Mouse (Mus musculus) heart, embryonic 16.5 days (tissue): ENCODE results near the gene Crybb1. TPM values are rescaled to one million over a fixed set of nuclear protein-coding genes. Genes with fewer than 3 reads are reported as not detected.

Experiments
- ATAC-seq: fragments of 200-750 bp; cut with Nextera tagmentation; replicated peaks from 2 replicates; pipeline ENCODE4 v1.8.0; 2017; ENCODE audit warnings: moderate number of reproducible peaks; ENCODE audit not compliant: insufficient read depth, low FRiP score; ENCODE audit errors: extremely low read depth
- H3K27ac ChIP-seq: fragments of 300-500 bp; sonication (generic); 2 replicates; pipeline ENCODE4 v1.5.1; 2014; ENCODE audit warnings: mild to moderate bottlenecking, low read length, control low read depth, moderate library complexity
- H3K27me3 ChIP-seq: fragments of 300-500 bp; sonication (generic); 2 replicates; pipeline ENCODE4 v1.6.1; 2014; ENCODE audit warnings: low read length, mixed read lengths; ENCODE audit not compliant: control insufficient read depth, insufficient read depth
- H3K36me3 ChIP-seq: fragments of 300-500 bp; sonication (generic); 2 replicates; pipeline ENCODE4 v1.6.1; 2014; ENCODE audit not compliant: control insufficient read depth, insufficient read depth
- H3K4me1 ChIP-seq: fragments of 300-500 bp; sonication (generic); 2 replicates; pipeline ENCODE4 v1.6.1; 2014; ENCODE audit warnings: low read length, mixed read lengths; ENCODE audit not compliant: control insufficient read depth, insufficient read depth
- H3K4me2 ChIP-seq: fragments of 300-500 bp; sonication (generic); 2 replicates; pipeline ENCODE4 v1.6.1; 2014; ENCODE audit warnings: low read depth, mild to moderate bottlenecking, control low read depth, low read length
- H3K4me3 ChIP-seq: fragments of 300-500 bp; sonication (generic); 2 replicates; pipeline ENCODE4 v1.5.1; 2014; ENCODE audit warnings: mild to moderate bottlenecking, control low read depth, low read length
- H3K9ac ChIP-seq: fragments of 300-500 bp; sonication (generic); 2 replicates; pipeline ENCODE4 v1.6.1; 2014; ENCODE audit warnings: low read length, control low read depth
- H3K9me3 ChIP-seq: fragments of 300-500 bp; sonication (generic); replicated peaks from 2 replicates; pipeline ENCODE4 v1.6.1; 2016; ENCODE audit warnings: low read length; ENCODE audit not compliant: control insufficient read depth
- WGBS: fragments of 180-500 bp; shearing (Covaris S2); extraction: QIAGEN DNeasy Blood & Tissue Kit; methylation state at CpG from one replicate; pipeline ENCODE4 v1.1.7; 2014; 5-methylcytosine and 5-hydroxymethylcytosine counted together
- polyA plus RNA-seq: library from polyadenylated mRNA; unstranded; fragments of >200 nt; fragmentation: Nextera tagmentation; extraction: Ambion mirVana; gene quantifications from 2 replicates; pipeline ENCODE4 v1.2.1, GENCODE M21; 2015

Crybb1 gene
- polyA plus RNA-seq, 1 experiment from 2014 or later = 1.5 TPM

GRCm38 (mm10) chr5:112254282-112254806, 1.3 kb upstream of the Crybb1 start:
- 39% methylated on average over 7 of the region's 7 CpGs for WGBS
- peak; percentile 64 for ATAC-seq
- Histone ChIP-seq H3K27me3 (no peaks in the 10 kb centered on the region; the same call in 1 of the 2 replicates), H3K9ac (no peak overlapping the region), H3K4me3 (no peak overlapping the region), H3K36me3 (no peaks in the 10 kb centered on the region), H3K27ac (peak overlapping the region; percentile 74), H3K9me3 (no peaks in the 10 kb centered on the region), H3K4me1 (peaks cover 29% of the 10 kb centered on the region), H3K4me2 (no peak overlapping the region)

DNA sequence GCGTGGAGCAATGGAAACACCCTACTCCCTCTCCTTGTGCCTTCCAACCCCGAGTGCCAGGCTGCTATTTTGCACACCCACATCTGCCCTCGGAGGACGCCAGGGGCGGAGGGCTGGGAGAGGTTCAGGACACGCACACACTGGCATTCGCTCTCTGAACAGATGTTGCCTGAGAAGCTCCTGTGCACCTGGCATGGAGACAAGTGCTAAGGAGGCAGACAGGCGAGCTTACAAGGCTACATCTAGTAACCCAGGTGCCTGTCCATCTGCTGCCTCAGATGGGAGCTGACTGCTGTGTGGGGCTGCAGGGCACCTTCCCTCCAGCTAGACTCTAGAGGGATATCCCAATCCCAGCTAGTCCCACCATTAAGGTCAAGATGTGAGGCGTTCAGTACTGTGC, 842 bp downstream of the Crybb1 start:
- no peaks in the 10 kb centered on the region for H3K9me3 ChIP-seq
- 75% methylated on average over 9 of the region's 9 CpGs for WGBS
- no peak overlapping the region for H3K27ac ChIP-seq
- no peak overlapping the region for H3K9ac ChIP-seq
- H3K4me3 ChIP-seq = no peak overlapping the region
- no peaks in the 10 kb centered on the region for H3K36me3 ChIP-seq
- ATAC-seq = no peak
- no peaks in the 10 kb centered on the region; the same call in 1 of the 2 replicates for H3K27me3 ChIP-seq
- peaks cover 29% of the 10 kb centered on the region for H3K4me1 ChIP-seq
- H3K4me2 ChIP-seq = no peak overlapping the region

DNA sequence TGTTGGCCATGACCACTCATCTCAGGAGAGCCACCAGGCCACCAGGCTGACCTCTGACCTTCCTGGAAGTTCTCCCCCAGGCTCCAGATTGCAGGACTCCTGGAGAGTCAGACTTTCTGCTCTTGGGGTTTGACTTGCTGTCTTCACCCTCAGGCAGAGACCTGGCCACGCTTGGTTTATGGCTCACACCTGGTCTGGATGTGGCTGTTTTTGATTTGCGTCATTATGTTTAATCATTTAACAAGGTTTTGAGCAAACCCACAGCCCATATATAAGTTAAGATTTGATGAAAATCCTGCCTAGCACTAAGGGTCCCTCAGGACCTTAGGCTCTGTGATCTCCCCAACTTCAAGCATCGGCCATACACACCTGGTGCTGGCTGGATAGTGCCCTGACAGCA, 2.3 kb downstream of the Crybb1 start:
- H3K4me2 ChIP-seq = no peak overlapping the region
- H3K4me3 ChIP-seq = no peak overlapping the region
- H3K4me1 ChIP-seq = peaks cover 20% of the 10 kb centered on the region
- H3K27ac ChIP-seq = no peak overlapping the region
- no peaks in the 10 kb centered on the region for H3K9me3 ChIP-seq
- H3K27me3 ChIP-seq = no peaks in the 10 kb centered on the region; the same call in 1 of the 2 replicates
- H3K9ac ChIP-seq = no peak overlapping the region
- H3K36me3 ChIP-seq = no peaks in the 10 kb centered on the region
- WGBS = 76% methylated on average over 3 of the region's 3 CpGs
- no peak for ATAC-seq

DNA sequence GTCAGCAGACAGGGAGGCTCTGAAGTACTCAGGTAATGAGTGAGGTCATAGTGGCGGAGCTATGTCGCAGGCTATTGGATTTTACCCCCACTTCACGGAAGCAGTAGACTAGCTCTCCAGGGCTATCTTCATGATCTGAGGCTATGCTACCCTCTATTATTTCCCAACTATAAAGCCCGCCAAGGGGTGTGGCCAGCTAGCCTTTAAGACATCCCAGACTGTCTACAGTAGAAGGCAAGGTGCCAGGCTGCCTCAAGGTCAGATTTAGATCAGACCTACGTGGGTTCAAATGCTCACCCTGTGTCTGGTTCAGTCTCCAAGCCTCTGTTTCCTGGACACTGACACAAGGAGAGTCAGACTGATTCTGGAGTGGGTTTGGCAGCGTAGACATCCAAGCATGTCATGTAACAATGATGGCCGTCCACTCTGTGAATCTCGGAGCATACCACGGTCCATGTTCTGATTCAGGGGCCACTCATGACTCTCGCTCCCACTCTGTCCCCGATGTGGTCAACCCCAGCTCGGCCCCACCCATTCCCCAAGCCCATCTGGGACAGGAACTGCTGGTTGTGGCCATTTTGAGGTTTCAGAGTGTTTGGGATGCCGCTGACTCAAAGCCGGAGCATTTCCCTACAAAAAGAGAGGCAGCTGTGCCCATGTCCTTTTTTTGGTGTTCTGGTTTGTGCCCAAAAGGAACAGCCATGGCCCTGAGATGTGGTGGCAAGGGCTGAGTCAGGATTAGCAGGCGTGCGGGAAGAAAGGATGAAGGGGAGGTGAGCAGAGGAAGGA, 4.4 kb downstream of the Crybb1 start:
- no peaks in the 10 kb centered on the region for H3K36me3 ChIP-seq
- no peak for ATAC-seq
- no peaks in the 10 kb centered on the region for H3K9me3 ChIP-seq
- no peak overlapping the region for H3K4me3 ChIP-seq
- no peaks in the 10 kb centered on the region; the same call in 1 of the 2 replicates for H3K27me3 ChIP-seq
- H3K27ac ChIP-seq = no peak overlapping the region
- no peak overlapping the region for H3K4me2 ChIP-seq
- 80% methylated on average over 16 of the region's 16 CpGs for WGBS
- H3K9ac ChIP-seq = no peak overlapping the region
- H3K4me1 ChIP-seq = peaks cover 7% of the 10 kb centered on the region

DNA sequence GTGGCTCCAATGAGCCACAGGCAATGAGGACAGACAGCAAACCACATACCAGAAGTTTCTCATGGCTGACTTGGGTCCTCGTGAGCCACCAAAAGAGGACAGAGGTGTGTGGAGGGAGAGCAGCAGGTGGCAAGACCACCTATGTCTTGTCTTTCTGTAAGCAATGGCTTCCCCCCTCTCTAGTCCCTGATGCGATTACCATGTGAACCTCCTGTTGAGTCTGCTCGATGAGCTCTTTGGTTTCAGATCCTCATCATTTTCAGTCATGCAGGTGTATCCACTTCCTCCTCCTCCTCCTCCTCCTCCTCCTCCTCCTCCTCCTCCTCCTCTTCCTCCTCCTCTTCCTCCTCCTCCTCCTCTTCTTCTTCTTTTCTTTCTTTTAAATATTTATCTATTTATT, 5.2 kb downstream of the Crybb1 start:
- WGBS = 72% methylated on average over 3 of the region's 3 CpGs
- H3K9ac ChIP-seq = no peak overlapping the region
- H3K27ac ChIP-seq = no peak overlapping the region
- no peak for ATAC-seq
- no peaks in the 10 kb centered on the region; the same call in 1 of the 2 replicates for H3K27me3 ChIP-seq
- no peak overlapping the region for H3K4me3 ChIP-seq
- no peaks in the 10 kb centered on the region for H3K9me3 ChIP-seq
- H3K4me2 ChIP-seq = no peak overlapping the region
- no peaks in the 10 kb centered on the region for H3K36me3 ChIP-seq
- no peaks in the 10 kb centered on the region; the same call in 1 of the 2 replicates for H3K4me1 ChIP-seq

DNA sequence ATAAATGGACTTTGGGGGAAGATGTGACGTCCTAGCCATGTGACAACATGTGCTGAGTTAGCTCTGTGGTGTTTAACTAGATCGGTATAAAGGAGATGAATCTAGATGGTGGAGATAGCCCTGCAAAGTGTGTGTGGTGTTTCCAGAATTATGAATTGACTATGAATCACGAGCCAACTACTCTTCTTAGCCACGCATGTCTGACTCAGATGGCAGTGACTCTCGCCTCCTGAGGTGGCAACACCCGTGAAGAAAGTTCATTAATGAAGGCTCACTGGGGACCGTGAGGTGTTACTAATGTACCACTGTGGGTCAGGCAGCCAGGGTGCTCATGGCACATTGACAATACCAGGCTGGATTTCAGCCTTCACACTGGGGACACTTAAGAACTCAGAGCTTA, 8.5 kb downstream of the Crybb1 start:
- no peak overlapping the region for H3K4me2 ChIP-seq
- WGBS = 77% methylated on average over 7 of the region's 7 CpGs
- H3K4me3 ChIP-seq = no peak overlapping the region
- ATAC-seq = no peak
- H3K4me1 ChIP-seq = no peaks in the 10 kb centered on the region
- no peaks in the 10 kb centered on the region for H3K9me3 ChIP-seq
- H3K27me3 ChIP-seq = peaks cover 22% of the 10 kb centered on the region
- no peak overlapping the region for H3K9ac ChIP-seq
- H3K27ac ChIP-seq = no peak overlapping the region
- no peaks in the 10 kb centered on the region for H3K36me3 ChIP-seq

- ATAC-seq = no peak
- 75% methylated on average over 5 of the region's 5 CpGs for WGBS
- Histone ChIP-seq H3K4me2 (no peak overlapping the region), H3K9ac (no peak overlapping the region), H3K4me3 (no peak overlapping the region), H3K27me3 (peaks cover 30% of the 10 kb centered on the region), H3K36me3 (no peaks in the 10 kb centered on the region), H3K4me1 (no peaks in the 10 kb centered on the region), H3K9me3 (no peaks in the 10 kb centered on the region), H3K27ac (no peak overlapping the region)
Observed at GRCm38 (mm10) chr5:112265110-112265509, 9.5 kb downstream of the Crybb1 start.

DNA sequence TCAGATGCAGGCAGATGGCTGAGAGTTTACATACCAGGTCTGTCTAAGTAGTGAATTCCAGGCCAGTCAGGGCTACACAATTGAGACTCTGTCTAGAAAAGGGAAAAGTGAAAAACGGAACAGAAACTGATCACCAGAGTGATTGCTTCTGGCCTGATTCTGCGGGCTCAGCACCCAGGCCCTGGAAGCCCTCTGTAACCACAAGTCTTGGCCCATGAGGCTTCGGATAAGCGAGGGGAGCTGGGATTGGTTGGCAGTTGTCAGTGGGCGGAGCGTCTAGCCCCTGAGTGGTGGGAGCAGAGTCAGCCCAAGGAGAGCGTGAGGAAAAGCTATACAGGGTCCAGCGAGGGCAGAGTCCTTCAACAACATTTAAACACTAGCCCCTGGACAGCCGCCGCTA, 9.9 kb downstream of the Crybb1 start:
- H3K27ac ChIP-seq = no peak overlapping the region
- H3K4me1 ChIP-seq = no peaks in the 10 kb centered on the region
- H3K9ac ChIP-seq = no peak overlapping the region
- no peaks in the 10 kb centered on the region for H3K36me3 ChIP-seq
- no peak overlapping the region for H3K4me2 ChIP-seq
- peaks cover 34% of the 10 kb centered on the region for H3K27me3 ChIP-seq
- peak; percentile 52; the same call in 1 of the 2 replicates for ATAC-seq
- H3K9me3 ChIP-seq = no peaks in the 10 kb centered on the region
- H3K4me3 ChIP-seq = no peak overlapping the region
- 5% methylated on average over 10 of the region's 10 CpGs for whole genome bisulfite sequencing

GRCm38 (mm10) chr5:112266011-112266777, 10.6 kb downstream of the Crybb1 start:
- Histone ChIP-seq H3K9ac (no peak overlapping the region), H3K36me3 (no peaks in the 10 kb centered on the region), H3K4me2 (no peak overlapping the region), H3K27ac (no peak overlapping the region), H3K9me3 (no peaks in the 10 kb centered on the region), H3K4me1 (no peaks in the 10 kb centered on the region), H3K27me3 (peaks cover 34% of the 10 kb centered on the region), H3K4me3 (no peak overlapping the region)
- 53% methylated on average over 9 of the region's 9 CpGs for WGBS
- no peak for ATAC-seq
